Mouse (Mus musculus): ENCODE results near the gene Ceacam15.
A peak's percentile ranks its signal among the peaks of the same experiment; 100 is the strongest.
"Not testable (repeated sequence)": the region's sequence is repeated elsewhere in the genome, so short reads cannot be mapped to it uniquely, and the experiment has no call there.

Ceacam15 gene

DNA sequence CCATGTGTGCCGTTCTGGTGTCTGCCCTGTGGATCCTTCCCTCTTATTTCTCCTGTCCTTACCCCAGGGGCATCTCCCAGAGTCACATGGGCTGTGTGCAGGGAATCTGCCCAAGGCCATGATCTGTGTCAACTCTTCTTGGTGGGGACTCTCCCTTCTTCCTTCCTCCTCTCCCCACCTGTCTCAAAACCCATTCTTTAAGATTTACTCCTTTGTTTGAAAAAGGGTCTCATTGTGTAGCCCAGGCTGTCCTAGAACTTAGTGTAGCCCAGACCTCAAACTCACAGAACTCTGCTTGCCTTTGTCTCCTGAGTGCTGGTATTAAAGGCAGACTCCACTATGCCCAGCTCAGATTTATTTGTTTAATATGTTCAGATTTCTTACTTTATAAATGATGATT, at the start of gene Ceacam15:
Gene Ceacam15 (minus strand): TSS at position 101 of the 400 bp plus-strand sequence.
- DNase-seq, result no peak

GRCm38 (mm10) chr7:16722490-16722889, 47.0 kb upstream of the Ceacam15 start:
- not testable (repeated sequence) for DNase-seq

DNA sequence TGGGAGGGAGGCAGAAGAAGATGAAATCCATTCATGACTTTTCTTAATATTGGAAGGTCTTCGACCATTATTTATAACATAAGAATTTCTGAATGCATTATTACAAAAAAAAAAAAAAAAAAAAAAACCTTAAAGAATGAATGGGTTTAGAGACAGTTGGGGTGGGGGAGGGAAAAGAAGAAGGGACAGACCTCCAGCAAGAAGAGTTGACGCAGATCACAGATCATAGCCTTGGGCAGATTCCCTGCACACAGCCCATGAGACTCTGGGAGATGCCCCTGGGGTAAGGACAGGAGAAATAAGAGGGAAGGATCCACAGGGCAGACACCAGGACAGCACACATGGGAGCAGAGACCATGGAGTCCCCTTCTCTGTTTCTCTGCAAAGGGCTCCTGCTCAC, 46.1 kb upstream of the Ceacam15 start, which contains the start of gene Ceacam9:
Gene Ceacam9 (plus strand): TSS at position 301 of the 400 bp plus-strand sequence.
- no peak for DNase-seq

DNA sequence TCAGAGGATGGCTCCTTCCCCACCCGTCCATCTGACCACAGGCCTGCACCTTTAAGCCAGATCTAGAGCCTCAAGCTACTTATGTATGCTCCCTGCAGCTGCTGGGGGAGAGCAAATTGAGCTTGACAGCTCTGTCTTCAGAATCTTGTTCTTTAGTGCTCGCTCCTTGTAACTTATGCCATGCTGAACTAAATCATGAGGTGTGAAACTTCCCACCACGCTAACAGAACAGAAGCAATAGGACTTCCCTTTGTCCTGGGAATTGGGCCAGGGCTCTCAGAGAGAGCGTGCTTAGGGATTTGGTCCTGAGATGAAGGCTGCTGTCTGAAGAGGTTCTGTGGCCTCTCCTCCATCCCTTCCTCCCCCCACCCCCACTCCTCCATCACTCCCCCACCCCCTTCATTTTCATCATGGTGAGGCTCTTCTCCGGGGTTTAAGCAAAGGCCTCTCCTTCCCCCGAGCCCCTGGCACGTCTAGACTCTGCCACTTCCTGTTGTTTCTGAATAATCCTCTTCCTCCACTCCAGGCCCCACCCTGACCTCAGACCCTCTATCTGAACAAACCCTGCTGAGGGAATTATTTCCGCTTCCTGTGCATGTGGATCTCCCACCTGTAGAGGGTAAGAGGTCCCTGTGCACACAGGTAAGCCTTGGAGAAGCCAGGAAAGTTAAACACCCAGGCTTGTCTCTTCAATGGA, 41.1 kb upstream of the Ceacam15 start:
- not testable (repeated sequence) for DNase-seq

GRCm38 (mm10) chr7:16712633-16713415, 37.3 kb upstream of the Ceacam15 start:
- DNase-seq, result no peak

GRCm38 (mm10) chr7:16710604-16711003, 35.1 kb upstream of the Ceacam15 start:
- DNase-seq, result no peak

GRCm38 (mm10) chr7:16708244-16708643, 32.7 kb upstream of the Ceacam15 start:
- DNase-seq, result no peak

- no peak for DNase-seq
Observed at GRCm38 (mm10) chr7:16706385-16706784, 30.9 kb upstream of the Ceacam15 start.

DNA sequence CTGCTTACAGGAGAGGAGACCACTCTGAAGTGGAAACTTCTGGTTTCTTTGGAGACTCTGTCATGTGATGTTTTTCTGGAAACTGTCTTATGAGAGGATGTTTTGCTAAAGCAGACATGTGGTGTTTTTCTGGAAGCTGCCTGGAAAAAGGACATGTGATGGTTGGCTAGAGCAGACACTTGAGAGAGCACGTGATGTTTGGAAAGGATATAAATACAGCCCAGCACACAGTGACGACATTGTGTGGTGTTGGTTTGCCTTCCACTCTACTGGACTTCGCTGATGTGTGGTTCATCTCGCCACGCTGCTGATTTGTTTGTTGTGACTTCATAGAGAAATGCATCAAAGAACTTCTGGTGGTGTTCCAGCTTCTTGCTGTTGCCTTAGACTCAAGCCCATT, 25.1 kb upstream of the Ceacam15 start:
- no peak for DNase-seq

DNA sequence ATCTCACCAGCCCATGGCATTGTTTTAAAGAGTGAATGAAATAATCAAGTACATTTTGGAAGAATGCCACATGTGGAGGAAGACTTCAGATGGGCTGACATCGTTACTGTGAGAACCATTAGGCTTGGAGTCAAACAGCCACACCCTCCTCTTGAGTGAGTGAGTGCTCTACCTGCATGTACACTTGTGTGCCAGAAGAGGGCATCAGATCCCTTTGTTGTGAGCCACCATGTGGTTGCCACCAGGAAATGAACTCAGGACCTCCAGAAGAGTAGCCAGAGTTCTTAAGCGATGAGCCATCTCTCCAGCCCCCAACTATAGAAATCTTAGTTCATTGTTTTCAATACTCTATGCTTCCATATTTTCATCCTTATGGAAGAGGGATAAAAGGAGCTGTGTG, 23.5 kb upstream of the Ceacam15 start:
- no peak for DNase-seq

GRCm38 (mm10) chr7:16695025-16695424, 19.5 kb upstream of the Ceacam15 start:
- peak in 1 of 2 experiments; percentile 42 for DNase-seq

DNA sequence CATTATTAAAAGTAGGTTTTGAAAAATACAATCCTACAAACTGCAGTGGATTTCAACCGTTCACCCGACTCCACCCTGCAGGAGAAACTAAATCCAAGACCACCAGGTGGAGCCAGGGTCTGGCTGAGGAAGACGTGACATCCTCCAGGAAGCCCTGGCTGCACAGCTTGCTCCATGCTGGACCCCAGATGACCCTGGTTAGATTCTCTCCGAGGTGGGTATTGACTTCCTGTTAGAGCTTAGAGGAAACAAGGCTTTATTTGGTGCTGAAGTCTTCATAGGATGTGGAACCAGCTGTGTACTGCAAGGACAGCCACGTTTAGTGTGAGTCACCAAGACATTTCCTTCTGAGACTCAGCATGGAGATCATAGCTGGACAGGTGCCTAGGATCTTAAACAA, 13.7 kb upstream of the Ceacam15 start:
- no peak for DNase-seq

- not testable (repeated sequence) for DNase-seq
Observed at GRCm38 (mm10) chr7:16680194-16680593, 4.7 kb upstream of the Ceacam15 start.

GRCm38 (mm10) chr7:16674699-16675098, 806 bp downstream of the Ceacam15 start:
- DNase-seq, result not testable (repeated sequence)

DNA sequence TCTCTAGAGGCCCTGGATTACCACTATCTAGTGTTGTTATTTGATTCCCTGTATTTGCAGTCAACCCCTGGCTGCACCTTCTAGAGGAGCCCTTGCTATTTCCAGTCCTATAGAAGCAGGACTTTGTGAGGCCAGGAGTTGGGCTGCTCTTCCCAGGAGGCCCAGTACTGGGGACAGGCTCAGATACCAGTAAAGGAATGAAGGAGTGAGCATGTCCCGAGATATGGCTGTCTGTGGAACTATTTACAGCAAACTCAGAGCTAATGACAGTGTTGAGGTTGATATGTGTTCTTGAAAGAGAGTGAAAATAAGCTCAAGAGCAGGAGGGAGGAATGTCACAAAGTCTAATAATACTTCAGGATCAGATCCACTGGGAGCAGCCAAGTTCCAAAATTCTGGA, 1.7 kb downstream of the Ceacam15 start:
- no peak for DNase-seq

DNA sequence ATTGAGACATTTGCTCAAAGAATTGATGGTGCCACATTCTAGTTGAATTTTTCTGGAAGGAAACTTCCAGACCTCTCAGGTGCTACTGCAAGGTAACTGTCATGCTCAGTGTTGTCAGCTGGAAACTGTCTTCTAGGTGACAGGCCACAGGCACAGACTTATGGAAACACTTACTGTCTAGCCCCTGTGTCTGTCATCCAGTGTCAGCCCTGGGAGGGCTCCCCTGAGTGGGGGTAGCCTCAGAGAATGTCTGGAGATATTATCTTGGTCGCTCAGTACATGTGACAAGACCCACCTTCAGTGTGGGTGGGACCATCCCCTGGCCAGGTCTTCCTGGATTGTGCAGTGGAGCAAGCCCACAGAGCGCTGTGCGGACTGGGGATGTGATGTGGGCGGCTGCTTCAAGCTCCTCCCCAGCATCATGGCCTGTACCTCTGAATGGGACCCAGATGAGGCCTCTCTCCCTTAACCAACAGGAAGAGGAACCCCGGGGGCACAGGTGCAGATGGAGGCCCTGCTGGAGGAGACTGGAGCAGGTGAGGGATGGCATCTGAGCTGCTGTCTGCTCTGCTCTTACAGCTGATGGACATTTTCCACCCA, 7.1 kb downstream of the Ceacam15 start:
- not testable (repeated sequence) for DNase-seq

GRCm38 (mm10) chr7:16644260-16644659, 31.2 kb downstream of the Ceacam15 start:
- DNase-seq, result no peak

GRCm38 (mm10) chr7:16643106-16643505, 32.4 kb downstream of the Ceacam15 start:
- not testable (repeated sequence) for DNase-seq

GRCm38 (mm10) chr7:16639028-16639427, 36.5 kb downstream of the Ceacam15 start:
- no peak for DNase-seq

DNA sequence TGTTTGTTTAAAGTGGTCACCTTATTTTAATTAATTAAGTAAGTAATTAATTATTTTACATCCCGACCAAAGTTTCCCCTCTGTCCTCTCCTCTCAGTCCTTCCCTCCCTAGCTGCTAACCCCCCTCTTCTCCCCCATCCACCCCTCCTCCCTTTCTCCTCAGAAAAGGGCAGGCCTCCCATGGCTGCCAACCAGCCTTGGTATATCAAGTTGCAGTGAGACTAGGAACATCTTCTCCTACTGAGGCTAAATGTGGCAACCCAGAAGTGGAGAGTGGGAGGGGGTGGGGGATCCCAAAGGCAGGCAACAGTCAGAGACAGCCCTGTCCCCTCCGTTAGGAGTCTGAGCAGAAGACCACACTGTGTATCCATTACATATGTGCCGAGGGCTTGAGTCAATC, 40.4 kb downstream of the Ceacam15 start:
- no peak for DNase-seq

DNA sequence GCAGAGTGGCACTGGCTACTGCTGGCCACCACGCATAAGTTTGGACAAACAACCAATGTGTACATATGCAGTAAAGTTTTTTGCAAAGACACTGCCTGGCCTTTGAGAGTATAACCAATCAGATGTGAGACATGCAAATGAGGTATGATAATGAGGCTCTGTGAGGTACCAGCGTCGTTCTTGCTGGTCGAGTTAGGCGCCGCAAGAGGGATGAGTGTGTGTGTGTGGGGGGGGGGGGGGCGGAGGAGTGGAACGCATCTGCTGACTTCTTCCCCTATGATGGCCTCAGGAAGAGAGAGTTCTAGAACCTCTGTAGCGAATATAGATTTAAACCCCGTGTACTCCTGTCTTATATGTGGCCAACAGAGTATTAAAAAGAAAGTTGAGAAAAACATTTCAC, 41.6 kb downstream of the Ceacam15 start:
- DNase-seq, result not testable (repeated sequence)

- DNase-seq, result no peak
Observed at GRCm38 (mm10) chr7:16631932-16632331, 43.6 kb downstream of the Ceacam15 start.

- no peak for DNase-seq
Observed at GRCm38 (mm10) chr7:16631025-16631424, 44.5 kb downstream of the Ceacam15 start.
